Mouse (Mus musculus) heart, adult 2 months (tissue): ENCODE measurements at regions not wholly inside any gene's neighbourhood (a gene's known extent, or its start where the extent isn't known, plus 50 kb on each side); places are given as distances from the start of the nearest gene placed in this dataset.

Experiments
- CTCF ChIP-seq: fragments of 200-600 bp; IDR thresholded peaks from 2 replicates; pipeline ENCODE4 v1.8.1; 2022; ENCODE audit warnings: antibody characterized with exemption, mild to moderate bottlenecking, moderate library complexity
- POLR2A ChIP-seq: fragments of 200-500 bp; IDR thresholded peaks from 2 replicates; pipeline ENCODE4 v1.6.1; 2011; ENCODE audit warnings: mild to moderate bottlenecking, low read depth, low read length, control low read depth; ENCODE audit not compliant: insufficient read depth

DNA sequence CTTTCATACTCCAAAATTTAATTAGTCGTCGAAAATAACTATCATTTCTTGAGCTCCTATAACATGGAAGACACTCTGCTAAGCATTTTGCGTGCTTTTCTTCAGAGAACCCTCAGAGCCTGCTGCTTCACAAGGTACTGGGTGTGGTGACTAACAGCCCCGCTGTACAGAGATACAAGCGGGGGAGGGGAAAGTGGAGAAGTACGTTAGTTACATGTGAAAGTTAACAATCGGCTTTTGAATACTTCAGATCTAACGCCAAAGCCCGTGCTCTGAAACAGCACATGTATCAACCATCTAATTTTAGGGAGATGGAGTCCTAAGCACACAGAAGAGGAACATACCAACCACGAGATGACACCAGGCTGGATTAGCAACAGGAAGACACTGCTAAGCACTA lies 55.4 kb upstream of the Foxd3 start:
- no peak for TF ChIP-seq POLR2A
- no peak for TF ChIP-seq CTCF
